Mouse (Mus musculus): ENCODE measurements at regions not wholly inside any gene's neighbourhood (a gene's known extent, or its start where the extent isn't known, plus 50 kb on each side); places are given as distances from the start of the nearest gene placed in this dataset.

DNA sequence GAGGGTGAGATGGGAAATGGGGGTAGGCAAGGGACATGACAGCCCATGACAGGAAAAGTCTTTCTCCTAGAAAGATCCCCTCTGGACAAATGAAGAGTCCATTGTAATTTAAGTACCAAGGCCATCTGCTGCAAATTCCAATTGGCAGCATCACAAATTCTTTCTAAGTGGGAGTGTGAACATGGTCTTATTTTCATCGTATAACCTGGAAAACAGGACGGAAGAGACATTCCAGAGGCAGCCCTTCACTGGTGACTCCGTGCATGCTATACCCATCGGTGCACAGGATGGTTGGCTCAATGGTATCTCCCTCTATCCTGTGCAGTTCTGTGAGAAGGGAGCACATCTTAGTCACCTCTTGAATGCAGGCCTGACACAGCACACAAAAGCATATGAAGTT, 249.8 kb downstream of the Gm9195 start:
- H3K4me1 ChIP-seq (ENCODE audit: control insufficient read depth, insufficient read depth, low read length) = no peaks in the 10 kb centered on the region
- WGBS = 56% methylated on average over 4 of the region's 4 CpGs
- H3K27ac ChIP-seq (ENCODE audit: insufficient read depth, low read depth, low read length) = no peak overlapping the region
- H3K27me3 ChIP-seq (replicated peaks; ENCODE audit: control insufficient read depth, insufficient read depth, low read length) = no peaks in the 10 kb centered on the region
- TF ChIP-seq CTCF (conservative IDR thresholded peaks at IDR 0.05; ENCODE audit: insufficient read depth, insufficient read length, low read depth, low read length) (no peak), POLR2A (IDR thresholded peaks at IDR 0.05; ENCODE audit: low read depth, low read length) (no peak)
- no peaks in the 10 kb centered on the region for H3K36me3 ChIP-seq (ENCODE audit: control insufficient read depth, insufficient read depth, low read length)
- no peak for DNase-seq
- no peak overlapping the region for H3K4me3 ChIP-seq (ENCODE audit: insufficient read depth, low read depth, low read length)

DNA sequence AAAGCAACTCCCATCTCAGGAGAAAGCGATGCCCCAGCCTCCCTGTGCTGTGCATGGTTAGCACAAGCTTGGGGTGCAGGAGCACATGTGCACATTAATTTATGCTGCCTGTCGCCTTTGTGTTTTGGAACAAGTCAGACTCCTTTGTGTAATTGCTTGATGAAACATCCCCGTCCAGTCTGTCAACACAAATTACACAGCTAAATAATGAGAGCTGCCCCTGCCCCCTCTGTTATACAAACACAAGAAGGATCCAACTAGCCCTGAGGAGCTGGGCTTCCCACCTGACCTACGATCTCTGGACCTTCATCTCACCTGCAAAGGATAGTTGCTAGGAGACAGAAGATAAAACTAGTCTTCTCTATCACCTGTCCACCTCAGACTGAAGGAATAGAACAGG, 251.4 kb downstream of the Gm9195 start:
- WGBS = 27% methylated on average over 4 of the region's 4 CpGs
- Histone ChIP-seq H3K4me3 (ENCODE audit: insufficient read depth, low read depth, low read length) (no peak overlapping the region), H3K36me3 (ENCODE audit: control insufficient read depth, insufficient read depth, low read length) (no peaks in the 10 kb centered on the region), H3K27ac (ENCODE audit: insufficient read depth, low read depth, low read length) (no peak overlapping the region), H3K27me3 (replicated peaks; ENCODE audit: control insufficient read depth, insufficient read depth, low read length) (no peaks in the 10 kb centered on the region), H3K4me1 (ENCODE audit: control insufficient read depth, insufficient read depth, low read length) (no peaks in the 10 kb centered on the region)
- TF ChIP-seq POLR2A (IDR thresholded peaks at IDR 0.05; ENCODE audit: low read depth, low read length) (no peak), CTCF (conservative IDR thresholded peaks at IDR 0.05; ENCODE audit: insufficient read depth, insufficient read length, low read depth, low read length) (no peak)
- no peak for DNase-seq

DNA sequence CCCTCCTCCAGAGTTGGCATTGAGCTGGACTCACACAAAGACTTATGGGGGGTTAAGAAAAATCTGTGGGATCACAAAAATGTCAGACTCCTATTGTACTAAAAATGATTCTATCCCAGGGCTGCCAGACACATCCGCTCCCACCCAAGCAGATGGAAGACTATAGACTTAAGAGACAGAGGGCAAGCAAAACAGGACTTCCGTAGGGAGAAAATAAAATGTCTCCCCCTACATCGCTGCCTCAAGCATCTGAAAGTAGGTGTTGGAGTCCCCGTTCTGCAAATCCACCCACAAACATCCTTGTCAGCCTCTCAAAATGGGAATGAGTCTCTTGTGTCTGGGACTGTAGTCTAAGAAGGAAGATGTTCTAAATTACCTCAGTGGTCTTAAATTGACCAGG, 253.3 kb downstream of the Gm9195 start:
- WGBS = 91% methylated on average over 4 of the region's 4 CpGs
- Histone ChIP-seq H3K4me1 (ENCODE audit: control insufficient read depth, insufficient read depth, low read length) (no peaks in the 10 kb centered on the region), H3K36me3 (ENCODE audit: control insufficient read depth, insufficient read depth, low read length) (no peaks in the 10 kb centered on the region), H3K27ac (ENCODE audit: insufficient read depth, low read depth, low read length) (no peak overlapping the region), H3K27me3 (replicated peaks; ENCODE audit: control insufficient read depth, insufficient read depth, low read length) (no peaks in the 10 kb centered on the region), H3K4me3 (ENCODE audit: insufficient read depth, low read depth, low read length) (no peak overlapping the region)
- TF ChIP-seq CTCF (conservative IDR thresholded peaks at IDR 0.05; ENCODE audit: insufficient read depth, insufficient read length, low read depth, low read length) = no peak
- no peak for TF ChIP-seq POLR2A (IDR thresholded peaks at IDR 0.05; ENCODE audit: low read depth, low read length)
- no peak for DNase-seq

- H3K36me3 ChIP-seq (ENCODE audit: control insufficient read depth, insufficient read depth, low read length) = no peaks in the 10 kb centered on the region
- no peak overlapping the region for H3K4me3 ChIP-seq (ENCODE audit: insufficient read depth, low read depth, low read length)
- DNase-seq = no peak
- no peaks in the 10 kb centered on the region for H3K27me3 ChIP-seq (replicated peaks; ENCODE audit: control insufficient read depth, insufficient read depth, low read length)
- H3K27ac ChIP-seq (ENCODE audit: insufficient read depth, low read depth, low read length) = no peak overlapping the region
- WGBS = 81% methylated on average over 6 of the region's 6 CpGs
- TF ChIP-seq CTCF (conservative IDR thresholded peaks at IDR 0.05; ENCODE audit: insufficient read depth, insufficient read length, low read depth, low read length) (no peak), POLR2A (IDR thresholded peaks at IDR 0.05; ENCODE audit: low read depth, low read length) (no peak)
- no peaks in the 10 kb centered on the region for H3K4me1 ChIP-seq (ENCODE audit: control insufficient read depth, insufficient read depth, low read length)
Measured at GRCm38 (mm10) chr14:72234234-72235075, 257.2 kb downstream of the Gm9195 start.

DNA sequence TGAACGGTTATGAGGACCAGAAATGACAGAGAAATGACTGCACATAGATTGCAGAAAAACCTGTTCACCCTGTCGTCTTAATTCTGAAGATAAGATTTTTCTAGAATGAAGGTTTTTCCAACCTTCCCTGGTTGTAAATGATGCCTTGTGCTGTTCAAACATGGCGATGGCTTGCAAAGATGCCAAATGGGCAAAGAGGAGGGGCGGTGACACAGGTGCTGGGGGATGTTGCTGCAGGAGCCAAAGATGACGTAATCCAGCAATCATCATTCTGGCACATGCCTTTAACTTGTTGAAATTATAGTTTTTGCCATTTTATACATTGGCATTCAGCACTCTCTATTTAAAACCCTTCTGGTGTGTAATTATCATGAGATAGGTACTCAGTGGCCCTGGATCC, 263.8 kb downstream of the Gm9195 start:
- Histone ChIP-seq H3K4me3 (ENCODE audit: insufficient read depth, low read depth, low read length) (no peak overlapping the region), H3K27me3 (replicated peaks; ENCODE audit: control insufficient read depth, insufficient read depth, low read length) (no peaks in the 10 kb centered on the region), H3K4me1 (ENCODE audit: control insufficient read depth, insufficient read depth, low read length) (no peaks in the 10 kb centered on the region), H3K36me3 (ENCODE audit: control insufficient read depth, insufficient read depth, low read length) (no peaks in the 10 kb centered on the region), H3K27ac (ENCODE audit: insufficient read depth, low read depth, low read length) (no peak overlapping the region)
- no peak for TF ChIP-seq CTCF (conservative IDR thresholded peaks at IDR 0.05; ENCODE audit: insufficient read depth, insufficient read length, low read depth, low read length)
- TF ChIP-seq POLR2A (IDR thresholded peaks at IDR 0.05; ENCODE audit: low read depth, low read length) = no peak
- WGBS = 86% methylated on average over 5 of the region's 5 CpGs
- DNase-seq = no peak

- H3K27ac ChIP-seq (ENCODE audit: insufficient read depth, low read depth, low read length) = no peak overlapping the region
- H3K27me3 ChIP-seq (replicated peaks; ENCODE audit: control insufficient read depth, insufficient read depth, low read length) = no peaks in the 10 kb centered on the region
- no peak for TF ChIP-seq CTCF (conservative IDR thresholded peaks at IDR 0.05; ENCODE audit: insufficient read depth, insufficient read length, low read depth, low read length)
Measured at GRCm38 (mm10) chr14:72227441-72227840, 264.2 kb downstream of the Gm9195 start.

GRCm38 (mm10) chr14:72226946-72227345, 264.7 kb downstream of the Gm9195 start:
- no peak for DNase-seq
- WGBS = 71% methylated on average over 1 of the region's 1 CpGs
- Histone ChIP-seq H3K4me3 (ENCODE audit: insufficient read depth, low read depth, low read length) (no peak overlapping the region), H3K27me3 (replicated peaks; ENCODE audit: control insufficient read depth, insufficient read depth, low read length) (no peaks in the 10 kb centered on the region), H3K4me1 (ENCODE audit: control insufficient read depth, insufficient read depth, low read length) (no peaks in the 10 kb centered on the region), H3K27ac (ENCODE audit: insufficient read depth, low read depth, low read length) (no peak overlapping the region), H3K36me3 (ENCODE audit: control insufficient read depth, insufficient read depth, low read length) (no peaks in the 10 kb centered on the region)
- TF ChIP-seq POLR2A (IDR thresholded peaks at IDR 0.05; ENCODE audit: low read depth, low read length) = no peak
- no peak for TF ChIP-seq CTCF (conservative IDR thresholded peaks at IDR 0.05; ENCODE audit: insufficient read depth, insufficient read length, low read depth, low read length)

More at GRCm38 (mm10) chr14:72227441-72227840, 264.2 kb downstream of the Gm9195 start:
- 81% methylated on average over 1 of the region's 1 CpGs for WGBS
- no peaks in the 10 kb centered on the region for H3K4me1 ChIP-seq (ENCODE audit: control insufficient read depth, insufficient read depth, low read length)
- H3K4me3 ChIP-seq (ENCODE audit: insufficient read depth, low read depth, low read length) = no peak overlapping the region
- DNase-seq = no peak
- H3K36me3 ChIP-seq (ENCODE audit: control insufficient read depth, insufficient read depth, low read length) = no peaks in the 10 kb centered on the region
